Comparison of ENCODE assay signal across 8 mouse cellular contexts in genomic region chr9:60275410-60276159, GRCm38 (mm10).
DNase-seq lines count a peak whose midpoint lies in the region; ATAC-seq and TF ChIP-seq lines count a peak whose summit lies in the region.

No protein-coding gene starts in this region.

- TF ChIP-seq POLR2A in ES-Bruce4 (IDR thresholded peaks at IDR 0.05; ENCODE audit: insufficient read depth, low read length), result no peak

- no peak overlapping the region for H3K4me3 ChIP-seq in ES-Bruce4 (ENCODE audit: low read depth, low read length)
- H3K4me3 ChIP-seq in hindbrain, embryonic 16.5 days (ENCODE audit: low read length), result no peak overlapping the region
- H3K4me3 ChIP-seq in midbrain, postnatal 0 days (ENCODE audit: low read depth, low read length), result no peak overlapping the region

- no peak overlapping the region for H3K4me2 ChIP-seq in hindbrain, embryonic 16.5 days (ENCODE audit: low read length)
- H3K4me2 ChIP-seq in midbrain, postnatal 0 days (ENCODE audit: low read depth, low read length, poor library complexity, severe bottlenecking), result no peak overlapping the region

- no peaks in the 10 kb centered on the region for H3K9me3 ChIP-seq in ES-Bruce4 (replicated peaks; ENCODE audit: control insufficient read depth, insufficient read depth, low read length, poor library complexity, severe bottlenecking)
- H3K9me3 ChIP-seq in hindbrain, embryonic 16.5 days (ENCODE audit: control insufficient read depth, low read length), result no peaks in the 10 kb centered on the region
- H3K9me3 ChIP-seq in midbrain, postnatal 0 days (ENCODE audit: low read length), result no peaks in the 10 kb centered on the region

- H3K27ac ChIP-seq in ES-Bruce4 (ENCODE audit: insufficient read depth, low read length), result no peak overlapping the region
- H3K27ac ChIP-seq in hindbrain, embryonic 16.5 days (ENCODE audit: low read depth, low read length), result no peak overlapping the region
- H3K27ac ChIP-seq in midbrain, postnatal 0 days (ENCODE audit: low read depth, low read length), result no peak overlapping the region

- no peaks in the 10 kb centered on the region for H3K4me1 ChIP-seq in ES-Bruce4 (ENCODE audit: control insufficient read depth, insufficient read depth, low read length)
- H3K4me1 ChIP-seq in hindbrain, embryonic 16.5 days (ENCODE audit: control insufficient read depth, insufficient read depth, low read depth, low read length), result peaks cover 7% of the 10 kb centered on the region
- H3K4me1 ChIP-seq in midbrain, postnatal 0 days (ENCODE audit: insufficient read depth, low read length), result no peaks in the 10 kb centered on the region

- H3K27me3 ChIP-seq in ES-Bruce4 (ENCODE audit: control insufficient read depth, insufficient read depth, low read length, poor library complexity, severe bottlenecking), result no peaks in the 10 kb centered on the region
- no peaks in the 10 kb centered on the region for H3K27me3 ChIP-seq in hindbrain, embryonic 16.5 days (replicated peaks; ENCODE audit: control insufficient read depth, insufficient read depth, low read length)
- no peaks in the 10 kb centered on the region for H3K27me3 ChIP-seq in midbrain, postnatal 0 days (ENCODE audit: insufficient read depth, low read length)

- TF ChIP-seq CTCF in ES-Bruce4 (IDR thresholded peaks at IDR 0.05; ENCODE audit: low read depth, low read length), result peak; percentile 33
- TF ChIP-seq CTCF in midbrain, postnatal 0 days (IDR thresholded peaks at IDR 0.05), result peak; percentile 74

- ATAC-seq in hindbrain, embryonic 16.5 days, result peak; percentile 34; the same call in 1 of the 2 replicates
- ATAC-seq in midbrain, postnatal 0 days (ENCODE audit: low FRiP score), result no peak

- intact Hi-C loops in heart, postnatal 25 days (cut with DNase I), result loop anchor here (1.0 kb wide), 1 partner anchor 30 kb away; no protein-coding TSS in a partner anchor

- 0 out of 2 replicates have a peak, but pooled peaks have one; percentile 5 for TF ChIP-seq EP300 in ES-Bruce4 (IDR thresholded peaks at IDR 0.05; ENCODE audit: insufficient read depth, low read depth, low read length)

- WGBS in hindbrain, embryonic 16.5 days, result 10% methylated on average over 12 of the region's 12 CpGs
- 11% methylated on average over 12 of the region's 12 CpGs for WGBS in midbrain, postnatal 0 days

- DNase-seq in heart, postnatal 4 days, result peak; percentile 36
- no peak for DNase-seq in heart, postnatal 25 days (ENCODE audit: low spot score)
- DNase-seq in cerebellum, postnatal 10 days, result peak; percentile 65 to 70
- no peak for DNase-seq in midbrain, postnatal 0 days (ENCODE audit: low spot score)
- DNase-seq in spleen, postnatal 36 days (ENCODE audit: low spot score in 2 of 2), result no peak
- DNase-seq in heart, adult 9 months (ENCODE audit: low spot score in 2 of 2), result no peak

- H3K9ac ChIP-seq in ES-Bruce4 (ENCODE audit: low read depth, poor library complexity, severe bottlenecking), result no peak overlapping the region
- no peak overlapping the region for H3K9ac ChIP-seq in hindbrain, embryonic 16.5 days (ENCODE audit: low read depth, low read length)
- H3K9ac ChIP-seq in midbrain, postnatal 0 days (replicated peaks; ENCODE audit: low read length, poor library complexity, severe bottlenecking), result no peak overlapping the region

- no peaks in the 10 kb centered on the region for H3K36me3 ChIP-seq in ES-Bruce4 (ENCODE audit: control insufficient read depth, insufficient read depth, low read length, poor library complexity, severe bottlenecking)
- H3K36me3 ChIP-seq in hindbrain, embryonic 16.5 days (ENCODE audit: control insufficient read depth, insufficient read depth, low read length), result no peaks in the 10 kb centered on the region
- no peaks in the 10 kb centered on the region for H3K36me3 ChIP-seq in midbrain, postnatal 0 days (ENCODE audit: insufficient read depth, low read length)

Comparison
In these comparisons a context has a peak if more than half of its experiments do, and no peak if none do; other contexts are left out.
1. DNase-seq: peak in heart, postnatal 4 days (single experiment) and cerebellum, postnatal 10 days (2 of 2); none in heart, postnatal 25 days (single experiment), midbrain, postnatal 0 days (single experiment), spleen, postnatal 36 days (0 of 2) and heart, adult 9 months (0 of 2).